Mouse (Mus musculus) cerebellum, adult 2 months (tissue): ENCODE results near the gene Cd81.

ENCODE experiments used
- CTCF ChIP-seq: fragments of 200-500 bp; IDR thresholded peaks from 2 replicates; pipeline ENCODE4 v1.5.1; 2011; ENCODE audit warnings: low read depth, mild to moderate bottlenecking, control low read depth, low read length, moderate library complexity, borderline replicate concordance; ENCODE audit not compliant: insufficient read depth
- POLR2A ChIP-seq: fragments of 200-500 bp; IDR thresholded peaks from 2 replicates; pipeline ENCODE4 v1.6.1; 2011; ENCODE audit warnings: low read length, control low read depth, borderline replicate concordance; ENCODE audit not compliant: insufficient read depth

- no peak for TF ChIP-seq CTCF
- no peak for TF ChIP-seq POLR2A
Observed at GRCm38 (mm10) chr7:143014862-143015659, 37.5 kb upstream of the Cd81 start.
